Mouse (Mus musculus) hindbrain, embryonic 10.5 days (tissue): ENCODE results near the gene Nmrk1. TPM values are rescaled to one million over a fixed set of nuclear protein-coding genes. Genes with fewer than 3 reads are reported as not detected.

Experiments
- DNase-seq: peaks from one replicate; pipeline ENCODE4 v3.0.0-alpha.2; 2017; ENCODE audit warnings: low spot score
- H3K27ac ChIP-seq: fragments of 300-500 bp; sonication (generic); 2 replicates; pipeline ENCODE4 v1.5.1; 2016; ENCODE audit warnings: mild to moderate bottlenecking, moderate library complexity
- H3K27me3 ChIP-seq: fragments of 300-500 bp; sonication (generic); 2 replicates; pipeline ENCODE4 v1.6.1; 2016; ENCODE audit warnings: mild to moderate bottlenecking; ENCODE audit not compliant: poor library complexity, insufficient read depth, severe bottlenecking
- H3K36me3 ChIP-seq: fragments of 300-500 bp; sonication (generic); 2 replicates; pipeline ENCODE4 v1.6.1; 2016; ENCODE audit warnings: mild to moderate bottlenecking, moderate library complexity
- H3K4me1 ChIP-seq: fragments of 300-500 bp; sonication (generic); replicated peaks from 2 replicates; pipeline ENCODE4 v1.6.1; 2016; ENCODE audit warnings: mild to moderate bottlenecking
- H3K4me3 ChIP-seq: fragments of 300-500 bp; sonication (generic); 2 replicates; pipeline ENCODE4 v1.5.1; 2016; ENCODE audit warnings: mild to moderate bottlenecking, moderate library complexity
- H3K9me3 ChIP-seq: fragments of 300-500 bp; sonication (generic); 2 replicates; pipeline ENCODE4 v1.6.1; 2016; ENCODE audit warnings: mild to moderate bottlenecking, moderate library complexity
- WGBS: fragments of 180-500 bp; shearing (Covaris S2); methylation state at CpG from one replicate; pipeline ENCODE4 v1.1.7; 2016; 5-methylcytosine and 5-hydroxymethylcytosine counted together
- polyA plus RNA-seq: library from polyadenylated mRNA; unstranded; fragments of >200 nt; fragmentation: Nextera tagmentation; extraction: Ambion mirVana; gene quantifications from 2 replicates; pipeline ENCODE4 v1.2.1, GENCODE M21; 2016

The Nmrk1 gene
- polyA plus RNA-seq, 1 experiment from 2014 or later, result 7.7 TPM

GRCm38 (mm10) chr19:18646397-18646796, 14.6 kb downstream of the Nmrk1 start:
- WGBS, result 70% methylated on average over 3 of the region's 3 CpGs
- Histone ChIP-seq H3K4me3 (no peak overlapping the region), H3K9me3 (no peaks in the 10 kb centered on the region), H3K27ac (no peak overlapping the region), H3K36me3 (no peaks in the 10 kb centered on the region), H3K4me1 (peaks cover 11% of the 10 kb centered on the region), H3K27me3 (no peaks in the 10 kb centered on the region; the same call in 1 of the 2 replicates)
- DNase-seq, result no peak

- no peak for DNase-seq
- Histone ChIP-seq H3K27ac (no peak overlapping the region), H3K9me3 (no peaks in the 10 kb centered on the region), H3K36me3 (no peaks in the 10 kb centered on the region), H3K4me1 (peaks cover 11% of the 10 kb centered on the region), H3K27me3 (no peaks in the 10 kb centered on the region; the same call in 1 of the 2 replicates), H3K4me3 (no peak overlapping the region)
- whole genome bisulfite sequencing, result 48% methylated on average over 5 of the region's 5 CpGs
These were observed 15.2 kb downstream of the Nmrk1 start for GRCm38 (mm10) chr19:18646853-18647420.

GRCm38 (mm10) chr19:18647775-18648557, 16.2 kb downstream of the Nmrk1 start:
- DNase-seq, result no peak
- H3K27me3 ChIP-seq, result no peaks in the 10 kb centered on the region; the same call in 1 of the 2 replicates
- H3K36me3 ChIP-seq, result no peaks in the 10 kb centered on the region
- peaks cover 11% of the 10 kb centered on the region for H3K4me1 ChIP-seq
- 79% methylated on average over 9 of the region's 9 CpGs for WGBS
- no peak overlapping the region for H3K27ac ChIP-seq
- no peaks in the 10 kb centered on the region for H3K9me3 ChIP-seq
- no peak overlapping the region for H3K4me3 ChIP-seq

- no peaks in the 10 kb centered on the region for H3K9me3 ChIP-seq
- H3K27ac ChIP-seq, result no peak overlapping the region
- 86% methylated on average over 6 of the region's 6 CpGs for WGBS
- no peak overlapping the region for H3K4me3 ChIP-seq
- H3K36me3 ChIP-seq, result no peaks in the 10 kb centered on the region
- no peaks in the 10 kb centered on the region for H3K27me3 ChIP-seq
- peaks cover 6% of the 10 kb centered on the region for H3K4me1 ChIP-seq
- DNase-seq, result no peak
These were observed 16.8 kb downstream of the Nmrk1 start for GRCm38 (mm10) chr19:18648558-18648945.

GRCm38 (mm10) chr19:18649955-18650354, 18.2 kb downstream of the Nmrk1 start:
- Histone ChIP-seq H3K27me3 (no peaks in the 10 kb centered on the region), H3K9me3 (no peaks in the 10 kb centered on the region), H3K4me1 (peaks cover 6% of the 10 kb centered on the region), H3K4me3 (no peak overlapping the region), H3K27ac (no peak overlapping the region), H3K36me3 (no peaks in the 10 kb centered on the region)
- 93% methylated on average over 4 of the region's 4 CpGs for WGBS
- DNase-seq, result no peak

- DNase-seq, result no peak
- Histone ChIP-seq H3K4me1 (peaks cover 6% of the 10 kb centered on the region), H3K9me3 (no peaks in the 10 kb centered on the region), H3K36me3 (no peaks in the 10 kb centered on the region), H3K27ac (no peak overlapping the region), H3K27me3 (no peaks in the 10 kb centered on the region), H3K4me3 (no peak overlapping the region)
- WGBS, result 86% methylated on average over 6 of the region's 6 CpGs
These were observed 18.7 kb downstream of the Nmrk1 start for GRCm38 (mm10) chr19:18650473-18650872.

GRCm38 (mm10) chr19:18652592-18652991, 20.8 kb downstream of the Nmrk1 start:
- Histone ChIP-seq H3K27ac (no peak overlapping the region), H3K27me3 (no peaks in the 10 kb centered on the region), H3K4me3 (no peak overlapping the region), H3K36me3 (no peaks in the 10 kb centered on the region), H3K9me3 (no peaks in the 10 kb centered on the region), H3K4me1 (peaks cover 6% of the 10 kb centered on the region)
- WGBS, result 84% methylated on average over 4 of the region's 4 CpGs
- DNase-seq, result no peak

GRCm38 (mm10) chr19:18653058-18653457, 21.3 kb downstream of the Nmrk1 start:
- Histone ChIP-seq H3K27ac (no peak overlapping the region), H3K36me3 (no peaks in the 10 kb centered on the region), H3K9me3 (no peaks in the 10 kb centered on the region), H3K4me1 (peaks cover 6% of the 10 kb centered on the region), H3K27me3 (no peaks in the 10 kb centered on the region), H3K4me3 (no peak overlapping the region)
- WGBS, result 84% methylated on average over 6 of the region's 6 CpGs
- no peak for DNase-seq

GRCm38 (mm10) chr19:18654330-18654729, 22.6 kb downstream of the Nmrk1 start:
- H3K9me3 ChIP-seq, result no peaks in the 10 kb centered on the region
- H3K27ac ChIP-seq, result no peak overlapping the region
- 93% methylated on average over 8 of the region's 8 CpGs for WGBS
- H3K4me1 ChIP-seq, result peaks cover 6% of the 10 kb centered on the region
- no peak overlapping the region for H3K4me3 ChIP-seq
- DNase-seq, result no peak
- H3K27me3 ChIP-seq, result no peaks in the 10 kb centered on the region
- no peaks in the 10 kb centered on the region for H3K36me3 ChIP-seq

- Histone ChIP-seq H3K4me3 (no peak overlapping the region), H3K27ac (no peak overlapping the region), H3K36me3 (no peaks in the 10 kb centered on the region), H3K9me3 (no peaks in the 10 kb centered on the region), H3K4me1 (peaks cover 6% of the 10 kb centered on the region), H3K27me3 (no peaks in the 10 kb centered on the region)
- WGBS, result 90% methylated on average over 5 of the region's 5 CpGs
- no peak for DNase-seq
These were observed 23.2 kb downstream of the Nmrk1 start for GRCm38 (mm10) chr19:18654984-18655383.

- Histone ChIP-seq H3K36me3 (no peaks in the 10 kb centered on the region), H3K27ac (no peak overlapping the region), H3K27me3 (no peaks in the 10 kb centered on the region), H3K9me3 (no peaks in the 10 kb centered on the region), H3K4me1 (peaks cover 4% of the 10 kb centered on the region), H3K4me3 (no peak overlapping the region)
- DNase-seq, result no peak
- 87% methylated on average over 7 of the region's 7 CpGs for WGBS
These were observed 24.2 kb downstream of the Nmrk1 start for GRCm38 (mm10) chr19:18655999-18656398.

GRCm38 (mm10) chr19:18658473-18658872, 26.7 kb downstream of the Nmrk1 start:
- Histone ChIP-seq H3K27ac (no peak overlapping the region), H3K9me3 (no peaks in the 10 kb centered on the region), H3K4me3 (no peak overlapping the region), H3K4me1 (no peaks in the 10 kb centered on the region), H3K36me3 (no peaks in the 10 kb centered on the region), H3K27me3 (no peaks in the 10 kb centered on the region)
- no peak for DNase-seq
- WGBS, result 76% methylated on average over 4 of the region's 4 CpGs

- Histone ChIP-seq H3K27me3 (no peaks in the 10 kb centered on the region), H3K36me3 (no peaks in the 10 kb centered on the region), H3K27ac (no peak overlapping the region), H3K4me3 (no peak overlapping the region), H3K4me1 (no peaks in the 10 kb centered on the region), H3K9me3 (no peaks in the 10 kb centered on the region)
- WGBS, result 80% methylated on average over 1 of the region's 1 CpGs
- DNase-seq, result no peak
These were observed 27.6 kb downstream of the Nmrk1 start for GRCm38 (mm10) chr19:18659349-18659748.
